Mouse (Mus musculus): ENCODE results near the gene Ptbp3.

Gene Ptbp3

GRCm38 (mm10) chr4:59555177-59555576 lies 6.0 kb upstream of the Ptbp3 start:
- no peak for DNase-seq (ENCODE audit: low read depth, low spot score)

GRCm38 (mm10) chr4:59553576-59553975 lies 4.4 kb upstream of the Ptbp3 start:
- no peak for DNase-seq (ENCODE audit: low read depth, low spot score)

- DNase-seq (ENCODE audit: low read depth, low spot score), result no peak
Observed at GRCm38 (mm10) chr4:59552835-59553234, 3.7 kb upstream of the Ptbp3 start.

- DNase-seq (ENCODE audit: low read depth, low spot score), result no peak
Observed at GRCm38 (mm10) chr4:59551901-59552300, 2.7 kb upstream of the Ptbp3 start.

- DNase-seq (ENCODE audit: low read depth, low spot score), result no peak
Observed at GRCm38 (mm10) chr4:59549977-59550560, 905 bp upstream of the Ptbp3 start.

GRCm38 (mm10) chr4:59548560-59549174 lies 497 bp downstream of the Ptbp3 start:
- DNase-seq (ENCODE audit: low read depth, low spot score), result no peak

GRCm38 (mm10) chr4:59548011-59548559 lies 1.1 kb downstream of the Ptbp3 start:
- no peak for DNase-seq (ENCODE audit: low read depth, low spot score)

- no peak for DNase-seq (ENCODE audit: low read depth, low spot score)
Observed at GRCm38 (mm10) chr4:59547136-59547889, 1.9 kb downstream of the Ptbp3 start.

GRCm38 (mm10) chr4:59546285-59547071 lies 2.7 kb downstream of the Ptbp3 start:
- DNase-seq (ENCODE audit: low read depth, low spot score), result no peak

- no peak for DNase-seq (ENCODE audit: low read depth, low spot score)
Observed at GRCm38 (mm10) chr4:59544654-59545053, 4.5 kb downstream of the Ptbp3 start.

- DNase-seq (ENCODE audit: low read depth, low spot score), result no peak
Observed at GRCm38 (mm10) chr4:59543006-59543405, 6.2 kb downstream of the Ptbp3 start.

- no peak for DNase-seq (ENCODE audit: low read depth, low spot score)
Observed at GRCm38 (mm10) chr4:59536281-59536680, 12.9 kb downstream of the Ptbp3 start.

- DNase-seq (ENCODE audit: low read depth, low spot score), result no peak
Observed at GRCm38 (mm10) chr4:59535624-59536023, 13.5 kb downstream of the Ptbp3 start.

- no peak for DNase-seq (ENCODE audit: low read depth, low spot score)
Observed at GRCm38 (mm10) chr4:59533268-59533667, 15.9 kb downstream of the Ptbp3 start.

GRCm38 (mm10) chr4:59531172-59531571 lies 18.0 kb downstream of the Ptbp3 start:
- DNase-seq (ENCODE audit: low read depth, low spot score), result no peak

GRCm38 (mm10) chr4:59527470-59527869 lies 21.7 kb downstream of the Ptbp3 start:
- DNase-seq (ENCODE audit: low read depth, low spot score), result no peak

- DNase-seq (ENCODE audit: low read depth, low spot score), result no peak
Observed at GRCm38 (mm10) chr4:59526728-59527127, 22.4 kb downstream of the Ptbp3 start.

GRCm38 (mm10) chr4:59524875-59525274 lies 24.3 kb downstream of the Ptbp3 start:
- no peak for DNase-seq (ENCODE audit: low read depth, low spot score)

GRCm38 (mm10) chr4:59510321-59510720 lies 38.8 kb downstream of the Ptbp3 start:
- DNase-seq (ENCODE audit: low read depth, low spot score), result no peak

GRCm38 (mm10) chr4:59509558-59509957 lies 39.6 kb downstream of the Ptbp3 start:
- DNase-seq (ENCODE audit: low read depth, low spot score), result no peak

- DNase-seq (ENCODE audit: low read depth, low spot score), result no peak
Observed at GRCm38 (mm10) chr4:59507766-59508165, 41.4 kb downstream of the Ptbp3 start.

GRCm38 (mm10) chr4:59506704-59507103 lies 42.5 kb downstream of the Ptbp3 start:
- DNase-seq (ENCODE audit: low read depth, low spot score), result no peak
